Mouse (Mus musculus): ENCODE data around the gene Ndufb10. TPM values are rescaled to one million over a fixed set of nuclear protein-coding genes. Genes with fewer than 3 reads are reported as not detected.
A peak's percentile ranks its signal among the peaks of the same experiment; 100 is the strongest.

Ndufb10 gene
- polyA plus RNA-seq, 1 experiment from 2014 or later = 262 TPM

- Histone ChIP-seq H3K27ac (no peak overlapping the region), H3K4me2 (no peak overlapping the region), H3K27me3 (peaks cover 7% of the 10 kb centered on the region; the same call in 1 of the 2 replicates), H3K4me1 (replicated peaks) (peaks cover 36% of the 10 kb centered on the region), H3K9ac (no peak overlapping the region; the same call in 1 of the 2 replicates), H3K4me3 (no peak overlapping the region), H3K36me3 (peaks cover 44% of the 10 kb centered on the region), H3K9me3 (no peaks in the 10 kb centered on the region)
- 16% methylated on average over 5 of the region's 5 CpGs for WGBS
- ATAC-seq (ENCODE audit: low FRiP score) = no peak
Measured at GRCm38 (mm10) chr17:24697985-24698384, 26.3 kb downstream of the Ndufb10 start.

GRCm38 (mm10) chr17:24696011-24696697 lies 28.1 kb downstream of the Ndufb10 start, which contains the start of the genes Gfer and Noxo1:
Gene Gfer (minus strand): TSS chr17:24696156.
Gene Noxo1 (plus strand): TSS chr17:24696234.
- H3K9ac ChIP-seq = peak within 1 kb of the TSS; percentile 88
- WGBS = under 1% methylated on average over 69 of the region's 76 CpGs
- ATAC-seq (ENCODE audit: low FRiP score) = peak; percentile 87
- peak within 1 kb of the TSS; percentile 90 for H3K27ac ChIP-seq
- peaks cover 37% of the 10 kb centered on the region for H3K36me3 ChIP-seq
- H3K4me3 ChIP-seq = peak within 1 kb of the TSS; percentile 78
- H3K27me3 ChIP-seq = peaks cover 11% of the 10 kb centered on the region; the same call in 1 of the 2 replicates
- H3K9me3 ChIP-seq = no peaks in the 10 kb centered on the region
- H3K4me1 ChIP-seq (replicated peaks) = peaks cover 37% of the 10 kb centered on the region
- peak within 1 kb of the TSS; percentile 78 for H3K4me2 ChIP-seq

GRCm38 (mm10) chr17:24695326-24696010 lies 28.8 kb downstream of the Ndufb10 start:
- WGBS = 7% methylated on average over 51 of the region's 51 CpGs
- H3K27ac ChIP-seq = peak overlapping the region; percentile 90
- peak; percentile 21 for ATAC-seq (ENCODE audit: low FRiP score)

GRCm38 (mm10) chr17:24692385-24692784 lies 31.9 kb downstream of the Ndufb10 start:
- H3K9me3 ChIP-seq = no peaks in the 10 kb centered on the region
- H3K4me2 ChIP-seq = no peak overlapping the region
- ATAC-seq (ENCODE audit: low FRiP score) = no peak
- peaks cover 34% of the 10 kb centered on the region for H3K27me3 ChIP-seq
- H3K4me1 ChIP-seq (replicated peaks) = peaks cover 57% of the 10 kb centered on the region
- WGBS = 89% methylated on average over 5 of the region's 5 CpGs
- no peak overlapping the region; the same call in 1 of the 2 replicates for H3K9ac ChIP-seq
- no peak overlapping the region for H3K4me3 ChIP-seq
- H3K36me3 ChIP-seq = peaks cover 16% of the 10 kb centered on the region
- no peak overlapping the region for H3K27ac ChIP-seq

More at GRCm38 (mm10) chr17:24695326-24696010, 28.8 kb downstream of the Ndufb10 start:
- Histone ChIP-seq H3K9me3 (no peaks in the 10 kb centered on the region), H3K36me3 (peaks cover 30% of the 10 kb centered on the region), H3K9ac (peak overlapping the region; percentile 88), H3K4me3 (peak overlapping the region; percentile 78), H3K4me1 (replicated peaks) (peaks cover 43% of the 10 kb centered on the region), H3K27me3 (peaks cover 18% of the 10 kb centered on the region), H3K4me2 (peak overlapping the region; percentile 78)

- H3K9ac ChIP-seq = peak within 1 kb of the TSS; percentile 94
- peak within 1 kb of the TSS; percentile 94 for H3K27ac ChIP-seq
- H3K4me2 ChIP-seq = peak within 1 kb of the TSS; percentile 72
- no peaks in the 10 kb centered on the region for H3K9me3 ChIP-seq
- peaks cover 37% of the 10 kb centered on the region for H3K27me3 ChIP-seq
- peaks cover 22% of the 10 kb centered on the region for H3K36me3 ChIP-seq
- H3K4me3 ChIP-seq = peak within 1 kb of the TSS; percentile 79
- WGBS = 1% methylated on average over 54 of the region's 55 CpGs
- H3K4me1 ChIP-seq (replicated peaks) = peaks cover 40% of the 10 kb centered on the region
- ATAC-seq (ENCODE audit: low FRiP score) = peak; percentile 72
Measured at GRCm38 (mm10) chr17:24689251-24690081, 34.8 kb downstream of the Ndufb10 start, which contains the start of gene Syngr3. Gene Syngr3 (minus strand): TSS chr17:24689955.

GRCm38 (mm10) chr17:24687599-24687998 lies 36.7 kb downstream of the Ndufb10 start:
- H3K4me3 ChIP-seq = peak overlapping the region; percentile 32
- WGBS = 20% methylated on average over 23 of the region's 23 CpGs
- H3K27ac ChIP-seq = no peak overlapping the region
- H3K4me1 ChIP-seq (replicated peaks) = peaks cover 36% of the 10 kb centered on the region
- H3K4me2 ChIP-seq = peak overlapping the region; percentile 72
- ATAC-seq (ENCODE audit: low FRiP score) = no peak
- peaks cover 18% of the 10 kb centered on the region for H3K36me3 ChIP-seq
- peaks cover 37% of the 10 kb centered on the region for H3K27me3 ChIP-seq
- H3K9ac ChIP-seq = peak overlapping the region; percentile 65
- H3K9me3 ChIP-seq = no peaks in the 10 kb centered on the region

GRCm38 (mm10) chr17:24687146-24687595 lies 37.1 kb downstream of the Ndufb10 start:
- 2% methylated on average over 25 of the region's 25 CpGs for WGBS
- Histone ChIP-seq H3K4me1 (replicated peaks) (peaks cover 36% of the 10 kb centered on the region), H3K4me3 (peak overlapping the region; percentile 32), H3K27ac (no peak overlapping the region), H3K36me3 (peaks cover 18% of the 10 kb centered on the region), H3K9me3 (no peaks in the 10 kb centered on the region), H3K9ac (peak overlapping the region; percentile 65), H3K27me3 (peaks cover 37% of the 10 kb centered on the region), H3K4me2 (peak overlapping the region; percentile 72)
- ATAC-seq (ENCODE audit: low FRiP score) = no peak

- Histone ChIP-seq H3K9ac (no peak overlapping the region), H3K36me3 (peaks cover 21% of the 10 kb centered on the region), H3K27ac (no peak overlapping the region), H3K27me3 (peaks cover 36% of the 10 kb centered on the region), H3K9me3 (no peaks in the 10 kb centered on the region), H3K4me2 (peak overlapping the region; percentile 1), H3K4me3 (no peak overlapping the region), H3K4me1 (replicated peaks) (peaks cover 36% of the 10 kb centered on the region)
- WGBS = 30% methylated on average over 16 of the region's 16 CpGs
- ATAC-seq (ENCODE audit: low FRiP score) = no peak
Measured at GRCm38 (mm10) chr17:24686514-24686913, 37.8 kb downstream of the Ndufb10 start.

GRCm38 (mm10) chr17:24677500-24678080 lies 46.7 kb downstream of the Ndufb10 start:
- ATAC-seq (ENCODE audit: low FRiP score) = no peak
- no peak overlapping the region for H3K27ac ChIP-seq
- H3K36me3 ChIP-seq = peaks cover 62% of the 10 kb centered on the region
- 95% methylated on average over 24 of the region's 24 CpGs for WGBS
- peaks cover 10% of the 10 kb centered on the region for H3K4me1 ChIP-seq (replicated peaks)
- no peak overlapping the region for H3K4me2 ChIP-seq
- H3K27me3 ChIP-seq = no peaks in the 10 kb centered on the region
- no peak overlapping the region for H3K9ac ChIP-seq
- no peaks in the 10 kb centered on the region for H3K9me3 ChIP-seq
- H3K4me3 ChIP-seq = no peak overlapping the region

- no peak for ATAC-seq (ENCODE audit: low FRiP score)
- peaks cover 55% of the 10 kb centered on the region for H3K36me3 ChIP-seq
Measured at GRCm38 (mm10) chr17:24676877-24677276, 47.4 kb downstream of the Ndufb10 start.

GRCm38 (mm10) chr17:24676187-24676586 lies 48.1 kb downstream of the Ndufb10 start:
- Histone ChIP-seq H3K36me3 (peaks cover 48% of the 10 kb centered on the region), H3K27ac (no peak overlapping the region), H3K4me1 (replicated peaks) (peaks cover 24% of the 10 kb centered on the region), H3K4me2 (no peak overlapping the region), H3K4me3 (no peak overlapping the region), H3K9ac (peak overlapping the region; percentile 19; the same call in 1 of the 2 replicates), H3K9me3 (no peaks in the 10 kb centered on the region), H3K27me3 (no peaks in the 10 kb centered on the region)
- ATAC-seq (ENCODE audit: low FRiP score) = no peak
- 56% methylated on average over 2 of the region's 2 CpGs for WGBS

More at GRCm38 (mm10) chr17:24676877-24677276, 47.4 kb downstream of the Ndufb10 start:
- no peak overlapping the region for H3K9ac ChIP-seq
- H3K27me3 ChIP-seq = no peaks in the 10 kb centered on the region
- 97% methylated on average over 5 of the region's 5 CpGs for WGBS
- no peak overlapping the region for H3K4me2 ChIP-seq
- no peak overlapping the region for H3K4me3 ChIP-seq
- H3K27ac ChIP-seq = no peak overlapping the region
- H3K4me1 ChIP-seq (replicated peaks) = peaks cover 17% of the 10 kb centered on the region
- H3K9me3 ChIP-seq = no peaks in the 10 kb centered on the region
